Mouse (Mus musculus) c-Kit-negative CD71-positive TER-119-positive erythroid progenitor cells, embryonic 14.5 days (primary cell): Measurements from ENCODE around the gene Lsm6.
"Not testable (repeated sequence)": the region's sequence is repeated elsewhere in the genome, so short reads cannot be mapped to it uniquely, and the experiment has no call there.

Experiments used
- DNase-seq: peaks from one replicate; pipeline ENCODE4 v3.0.0-alpha.2; 2013; ENCODE audit warnings: low read depth, low spot score

Gene Lsm6

DNA sequence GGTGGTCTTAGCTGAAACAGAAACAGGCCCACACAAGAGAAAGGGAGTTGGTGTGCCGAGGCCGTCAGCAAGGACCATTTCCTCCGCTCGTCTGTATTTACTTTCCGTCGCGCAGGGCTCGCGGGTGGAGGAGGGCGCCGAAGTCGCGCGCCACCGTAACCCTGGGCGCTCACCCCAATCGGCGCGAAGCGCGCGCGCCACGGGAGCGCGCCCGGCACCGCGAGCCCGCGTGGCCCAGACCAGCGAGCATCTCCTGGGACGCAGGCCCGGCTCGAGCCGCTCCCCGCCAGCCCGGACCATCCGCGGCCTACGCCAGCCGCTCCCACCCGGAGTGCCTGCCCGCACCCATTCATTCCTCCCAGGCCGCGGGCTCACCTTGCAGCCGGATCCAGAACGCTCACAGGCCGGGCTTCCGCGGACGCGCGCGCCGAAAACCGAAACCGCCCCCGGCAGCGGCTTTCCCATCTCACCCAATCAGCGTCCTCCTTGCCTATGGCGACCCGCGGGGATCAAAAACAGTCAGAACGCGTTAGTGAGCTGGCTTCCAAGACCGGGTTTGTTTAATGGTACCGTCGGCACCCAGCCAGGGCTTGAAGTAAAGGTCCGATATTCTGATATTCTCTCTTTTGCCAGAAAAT is at the start of gene Lsm6:
Lsm6 (minus strand) TSS at position 468 of the 638 bp plus-strand sequence.
- DNase-seq = peak; percentile 97

DNA sequence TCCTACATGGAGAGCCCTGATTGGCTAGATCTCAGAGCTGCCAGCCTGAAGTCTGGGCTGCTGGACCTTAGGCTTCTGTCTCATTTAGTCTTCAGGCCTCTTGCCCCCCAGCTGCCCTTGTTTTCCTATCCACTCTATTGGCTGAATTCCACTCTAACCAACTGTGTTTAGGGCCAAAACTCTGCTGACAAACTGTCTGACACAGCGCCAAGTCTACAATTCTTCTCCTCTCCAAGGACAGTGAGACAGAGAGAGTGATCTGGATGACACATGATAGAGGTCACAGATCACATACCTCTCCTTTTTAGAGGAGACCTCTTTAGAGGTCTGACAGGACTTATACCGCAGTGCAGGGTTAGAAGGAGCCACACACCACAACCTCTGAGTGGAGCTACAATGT is 46.1 kb upstream of the Lsm6 start:
- no peak for DNase-seq

DNA sequence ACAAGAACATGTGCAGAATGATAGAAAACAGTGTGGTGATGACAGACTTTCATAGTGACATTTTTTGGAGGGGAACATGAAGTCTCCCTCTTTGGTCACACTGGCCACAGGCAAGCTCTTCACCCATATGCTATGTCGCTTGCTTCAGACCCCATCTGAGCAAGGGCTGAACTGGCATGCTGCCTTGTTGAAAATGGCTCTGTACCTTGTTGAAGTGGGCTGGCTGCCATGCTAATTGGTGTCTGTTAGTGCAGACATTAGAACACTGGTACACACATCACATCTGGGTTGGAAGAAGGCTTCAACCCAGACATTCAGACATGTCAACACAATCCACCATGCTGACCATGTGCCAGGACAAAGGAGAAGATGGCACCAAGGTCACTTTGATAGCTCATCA is 42.1 kb upstream of the Lsm6 start:
- DNase-seq = no peak

DNA sequence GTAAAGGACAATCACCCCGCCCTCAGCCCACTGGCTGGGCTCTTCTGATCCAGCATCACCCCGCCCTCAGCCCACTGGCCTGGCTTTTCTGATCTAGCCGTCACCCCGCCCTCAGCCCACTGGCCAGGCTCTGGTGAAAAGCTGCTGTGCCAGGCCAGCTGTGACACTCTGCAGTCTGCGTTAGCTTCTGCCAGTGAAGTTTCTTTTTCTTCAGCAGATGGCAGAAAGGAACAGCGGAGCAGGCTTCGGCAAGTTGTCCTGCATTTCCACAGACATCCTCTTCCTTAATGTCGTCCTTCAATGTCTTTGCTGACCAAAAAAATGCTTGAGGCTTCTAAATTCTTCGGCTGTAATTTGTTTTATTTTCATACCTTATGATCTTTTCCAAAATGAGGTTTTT is 41.1 kb upstream of the Lsm6 start:
- DNase-seq = no peak

DNA sequence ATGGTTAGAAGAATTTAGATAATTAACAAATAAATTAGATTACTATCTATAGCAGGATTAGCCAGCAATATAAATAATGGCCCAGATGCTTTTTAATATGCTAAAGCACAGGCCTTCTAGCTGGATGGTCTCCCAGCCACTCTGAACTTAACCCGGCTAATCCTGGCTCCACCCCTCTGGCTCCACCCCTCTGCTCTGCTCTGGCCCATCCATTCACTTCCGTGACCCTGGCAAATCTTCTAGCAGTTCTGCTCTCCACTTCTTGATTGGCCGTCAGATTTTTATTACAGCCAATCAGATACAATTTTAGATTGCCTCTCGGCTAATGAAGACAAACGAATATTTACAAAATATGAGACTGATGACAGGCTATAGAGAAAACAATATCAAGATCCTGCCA is 39.8 kb upstream of the Lsm6 start:
- DNase-seq = no peak

DNA sequence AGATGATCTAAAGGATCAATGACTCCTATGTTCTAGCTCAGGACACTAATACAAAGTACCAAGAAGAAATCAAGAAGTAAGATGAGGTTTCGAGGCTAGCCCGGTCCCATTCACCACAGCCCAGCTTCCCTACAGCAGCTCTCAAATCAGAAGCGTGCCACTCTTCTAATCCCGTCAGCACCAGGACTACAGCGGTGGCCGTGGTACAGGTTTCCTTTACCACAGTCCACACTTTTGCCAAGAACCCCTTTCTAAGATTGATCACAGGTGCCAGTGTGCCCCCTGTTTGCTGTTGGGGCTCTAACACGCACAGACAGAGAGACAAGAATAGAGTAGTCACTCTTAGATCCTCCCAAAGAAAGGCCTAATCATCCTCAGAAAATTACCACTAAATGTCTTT is 36.5 kb upstream of the Lsm6 start:
- no peak for DNase-seq

DNA sequence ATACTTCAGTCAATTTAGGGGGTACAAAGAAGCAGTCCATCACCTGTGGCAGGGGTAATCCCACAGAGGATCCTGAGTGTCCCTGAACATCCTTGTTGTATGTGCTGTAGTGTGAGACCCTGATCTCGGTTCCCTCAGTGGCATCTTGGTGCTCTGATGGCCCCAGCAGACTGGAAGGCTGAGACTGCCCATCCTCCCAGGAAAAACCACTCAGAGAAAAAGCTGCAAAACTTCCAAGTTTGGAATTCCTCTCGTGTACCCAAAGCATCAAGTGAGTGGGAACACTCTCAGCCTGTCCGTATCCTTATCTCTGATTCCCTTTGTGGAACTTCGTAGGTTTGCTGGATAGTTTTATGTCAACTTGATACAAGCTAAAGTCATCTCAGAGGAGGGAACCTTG is 31.3 kb upstream of the Lsm6 start:
- no peak for DNase-seq

DNA sequence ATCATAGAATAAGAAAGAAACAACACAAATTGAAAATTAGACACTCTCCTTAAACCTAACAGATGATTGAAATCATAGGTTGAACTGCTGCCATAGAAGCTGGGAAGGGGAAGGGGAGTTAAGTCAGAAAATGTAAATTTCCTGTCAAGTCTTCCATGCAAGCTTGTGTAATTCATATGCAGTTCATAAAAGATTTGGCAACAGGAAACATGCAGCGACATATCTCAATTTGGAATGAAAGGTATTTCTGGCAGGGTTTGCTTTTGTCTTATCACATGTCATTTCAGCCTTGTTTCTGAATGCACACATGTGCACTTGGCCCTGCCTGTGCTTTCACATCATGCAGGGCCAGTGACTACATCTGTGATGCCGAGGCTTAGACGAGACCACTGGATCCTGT is 26.3 kb upstream of the Lsm6 start:
- DNase-seq = no peak

DNA sequence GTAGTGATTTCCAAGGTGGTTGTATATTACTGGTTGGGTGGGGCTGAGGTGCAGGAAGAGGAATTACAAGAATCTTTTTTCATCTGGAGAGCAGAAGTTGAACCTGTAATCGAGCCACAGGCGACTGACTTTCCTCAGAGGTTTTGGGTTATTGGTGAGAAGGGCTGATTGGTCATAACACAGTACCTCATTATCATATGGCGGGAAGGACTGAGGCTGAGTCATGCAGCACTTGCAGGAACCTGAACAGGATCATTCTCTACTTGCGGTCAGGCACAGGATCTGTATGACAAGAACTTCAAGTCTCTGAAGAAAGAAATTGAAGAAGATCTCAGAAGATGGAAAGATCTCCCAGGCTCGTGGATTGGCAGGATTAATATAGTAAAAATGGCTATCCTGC is 23.6 kb upstream of the Lsm6 start:
- no peak for DNase-seq

DNA sequence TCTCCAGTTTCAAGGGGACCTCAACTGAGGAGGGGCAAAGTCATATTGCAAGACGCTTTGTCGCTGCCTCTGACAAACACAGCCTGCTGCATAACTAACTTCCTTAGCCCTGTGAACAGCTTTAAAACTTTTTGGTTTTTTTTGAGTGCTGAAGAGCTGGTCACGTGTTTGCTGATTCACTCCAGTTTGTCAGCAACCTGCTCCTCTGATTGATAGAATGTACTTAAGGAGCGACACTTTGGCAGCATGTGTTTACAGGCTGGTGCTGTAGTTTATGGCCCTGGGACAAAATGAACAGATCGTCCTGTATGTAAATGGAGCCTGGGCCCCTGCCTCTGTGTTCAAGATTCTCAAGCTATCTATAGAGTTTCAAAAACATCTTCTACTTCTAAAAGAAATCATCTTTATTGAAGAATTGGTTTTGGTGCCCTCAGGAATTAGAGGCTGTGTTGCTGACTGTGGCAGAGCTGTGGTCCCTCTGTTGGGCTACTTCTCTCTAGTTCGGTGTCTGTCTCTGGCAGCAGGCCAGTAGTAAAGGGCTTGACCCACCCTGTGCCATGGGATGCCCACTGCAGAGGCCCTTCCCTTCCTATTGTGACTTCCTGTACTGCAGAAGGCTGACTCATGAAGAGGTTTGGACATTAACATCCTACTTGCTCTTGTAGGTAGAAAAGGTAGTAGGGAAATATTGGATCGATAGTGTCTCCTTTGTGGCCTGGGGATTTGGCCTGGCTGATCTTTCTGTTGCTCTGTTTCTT is 17.9 kb upstream of the Lsm6 start:
- no peak for DNase-seq

DNA sequence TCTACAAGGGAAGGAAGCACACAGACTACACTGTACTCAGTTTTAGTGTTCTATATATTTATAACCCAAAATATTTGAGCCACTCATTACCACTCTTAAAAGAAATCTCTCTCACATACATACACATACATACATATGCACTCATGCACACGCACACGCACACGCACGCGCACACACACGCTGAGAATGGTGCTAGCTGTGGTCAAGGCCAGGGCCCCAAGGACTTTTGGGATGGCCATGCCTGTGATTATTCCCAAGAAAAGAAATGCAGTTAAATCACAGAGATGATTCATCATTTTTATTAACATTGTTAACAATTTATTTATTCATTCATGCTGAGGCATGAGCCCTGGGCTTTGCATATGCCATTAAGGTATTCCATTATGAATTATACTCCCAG is 15.2 kb upstream of the Lsm6 start:
- DNase-seq = no peak

DNA sequence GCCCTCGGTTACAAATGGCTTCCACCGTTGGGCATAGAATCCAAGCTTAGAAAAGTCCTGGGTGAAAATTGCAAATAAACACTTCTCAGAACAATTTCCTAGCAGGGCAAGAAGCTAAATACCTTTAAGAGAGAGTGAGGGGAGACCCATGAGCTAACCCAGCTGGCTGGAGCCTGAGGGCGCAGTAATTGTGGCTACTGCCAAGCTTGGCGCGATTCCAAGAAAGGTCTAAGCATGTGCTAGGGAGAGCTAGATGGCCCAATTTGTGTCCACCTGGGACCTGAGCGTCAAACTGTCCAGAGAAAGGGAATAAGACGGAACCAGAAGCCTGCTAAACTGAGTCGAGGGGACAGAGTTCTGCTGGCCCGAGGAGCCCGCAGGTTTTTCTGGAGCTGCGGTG is 7.5 kb upstream of the Lsm6 start:
- no peak for DNase-seq

DNA sequence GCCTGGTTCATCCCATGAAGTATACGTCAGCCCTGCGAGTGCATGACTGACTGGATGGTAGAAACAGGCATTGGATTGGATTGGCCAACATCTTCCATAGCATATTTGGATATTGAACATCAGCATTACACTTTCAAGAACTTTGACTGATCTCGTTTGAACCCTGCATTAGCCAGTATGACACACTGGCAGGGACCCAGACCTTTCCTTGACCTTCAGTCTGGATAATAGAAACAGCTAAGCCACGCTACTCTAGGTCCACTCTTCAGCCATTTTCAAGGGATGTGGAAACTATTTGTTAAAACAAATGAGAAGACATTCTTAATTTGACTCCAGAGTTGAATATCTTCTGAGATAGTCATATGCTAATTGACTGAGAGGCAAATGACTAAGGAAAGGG is 3.6 kb upstream of the Lsm6 start:
- no peak for DNase-seq

DNA sequence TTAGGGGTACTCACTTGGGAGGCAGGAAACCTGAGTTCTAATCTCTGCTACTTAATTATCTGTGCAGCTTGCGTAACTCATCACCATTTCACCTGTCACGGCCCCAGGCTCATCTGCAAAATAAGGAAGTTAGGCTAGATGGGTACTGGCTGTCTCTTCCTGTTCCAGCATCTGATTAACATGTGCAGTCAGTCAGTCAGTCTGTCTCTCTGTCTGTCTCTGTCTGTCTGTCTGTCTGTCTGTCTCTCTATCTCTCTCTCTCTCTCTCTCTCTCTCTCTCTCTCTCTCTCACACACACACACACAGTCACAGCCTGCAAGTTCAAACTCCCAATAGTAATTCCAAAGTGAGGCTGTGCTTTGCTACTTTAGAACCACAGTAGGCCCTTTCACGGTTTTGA is 967 bp downstream of the Lsm6 start:
- DNase-seq = not testable (repeated sequence)

DNA sequence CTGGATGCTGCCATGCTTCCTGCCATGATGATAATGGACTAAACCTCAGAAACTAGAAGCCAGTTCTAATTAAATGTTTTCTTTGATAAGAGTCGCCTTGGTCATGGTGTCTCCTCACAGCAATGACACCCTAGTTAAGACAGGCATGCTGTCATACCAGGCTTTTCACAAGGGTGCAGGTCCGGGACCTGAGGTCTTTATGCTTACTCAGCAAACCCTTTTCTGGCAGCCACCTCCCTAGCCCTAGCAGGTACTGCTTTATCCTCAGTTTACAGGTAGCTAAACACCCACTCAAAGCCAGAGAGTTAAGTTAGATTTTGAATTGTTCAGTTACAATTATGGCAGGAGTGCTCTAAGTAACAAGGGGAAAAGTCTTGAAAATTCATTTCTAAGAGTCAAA is 6.2 kb downstream of the Lsm6 start:
- no peak for DNase-seq

DNA sequence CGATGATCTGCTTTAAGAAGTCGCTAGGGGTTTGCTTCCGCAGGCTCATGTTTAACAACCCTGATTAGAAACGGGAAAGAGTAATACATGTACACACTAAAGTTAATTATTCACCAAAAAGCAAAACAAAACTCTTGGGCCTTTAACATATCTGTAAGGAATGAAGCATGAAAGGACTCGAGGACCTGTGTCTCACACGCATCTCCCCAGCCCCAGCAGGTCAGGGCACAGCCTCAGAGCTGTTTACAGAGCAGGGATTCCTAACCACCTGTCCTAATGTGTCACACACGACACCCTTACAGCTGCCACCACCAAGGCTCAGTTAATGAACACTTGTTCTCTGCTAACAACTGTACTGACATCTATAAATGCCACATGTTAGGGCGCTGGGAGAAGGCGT is 7.9 kb downstream of the Lsm6 start:
- no peak for DNase-seq

DNA sequence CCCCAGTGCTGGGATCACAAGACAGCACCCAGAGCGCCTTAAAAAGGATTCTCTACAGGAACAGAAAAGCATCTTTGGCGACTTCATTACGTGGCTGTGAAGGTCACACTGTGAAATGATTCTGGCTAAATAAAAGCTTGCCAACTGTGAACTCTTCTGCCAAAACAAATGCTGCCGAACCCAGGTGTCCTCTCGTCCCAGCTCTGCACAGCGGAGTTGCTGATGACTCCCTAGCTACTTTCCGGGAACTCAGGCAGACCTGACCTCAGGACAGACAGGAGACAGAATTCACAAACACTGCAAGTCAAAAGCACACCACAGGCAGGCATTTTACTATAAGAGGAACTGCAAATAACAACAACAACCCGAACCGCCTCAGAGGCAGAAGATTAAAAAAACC is 8.5 kb downstream of the Lsm6 start:
- DNase-seq = no peak

DNA sequence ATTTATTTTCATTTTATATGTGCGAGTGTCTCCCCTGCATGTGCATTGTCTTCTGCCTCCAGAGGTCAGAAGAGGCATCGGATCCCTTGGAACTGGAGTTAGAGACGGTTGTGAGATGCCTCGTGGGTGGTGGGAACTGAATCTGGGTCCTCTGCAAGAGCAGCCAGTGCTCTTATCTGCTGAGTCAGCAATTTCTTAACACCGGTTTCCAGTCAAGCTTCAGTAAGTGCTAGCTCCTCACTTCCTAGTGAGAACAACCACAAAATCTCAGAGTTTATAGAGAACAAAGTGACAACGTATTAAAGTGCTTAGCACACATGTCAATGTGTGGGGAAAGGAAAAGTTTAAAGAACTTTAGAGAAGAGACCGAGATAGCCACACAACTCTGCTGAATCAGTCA is 9.2 kb downstream of the Lsm6 start:
- DNase-seq = no peak

DNA sequence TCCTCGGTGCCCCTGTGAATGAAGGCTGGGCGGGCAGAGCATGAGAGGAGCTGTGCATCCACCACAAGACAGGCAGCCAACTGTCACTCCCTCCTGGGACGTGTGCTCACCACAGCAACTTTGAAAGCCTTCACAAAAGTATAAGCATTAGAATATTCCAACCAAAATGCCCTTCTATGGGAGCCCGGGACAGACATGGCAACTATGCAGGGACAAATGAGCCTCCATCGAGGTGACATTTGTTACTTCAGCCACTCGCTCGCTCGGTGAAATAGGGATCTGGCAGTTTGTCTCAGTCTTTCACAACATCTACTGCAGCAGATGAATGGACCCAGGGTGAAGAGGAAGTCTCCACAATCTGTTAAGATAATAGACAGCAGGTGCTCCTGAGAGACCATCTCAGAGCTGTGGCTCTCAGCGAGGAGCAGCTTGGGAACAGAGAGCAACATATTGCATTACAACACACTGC is 10.7 kb downstream of the Lsm6 start:
- DNase-seq = no peak

DNA sequence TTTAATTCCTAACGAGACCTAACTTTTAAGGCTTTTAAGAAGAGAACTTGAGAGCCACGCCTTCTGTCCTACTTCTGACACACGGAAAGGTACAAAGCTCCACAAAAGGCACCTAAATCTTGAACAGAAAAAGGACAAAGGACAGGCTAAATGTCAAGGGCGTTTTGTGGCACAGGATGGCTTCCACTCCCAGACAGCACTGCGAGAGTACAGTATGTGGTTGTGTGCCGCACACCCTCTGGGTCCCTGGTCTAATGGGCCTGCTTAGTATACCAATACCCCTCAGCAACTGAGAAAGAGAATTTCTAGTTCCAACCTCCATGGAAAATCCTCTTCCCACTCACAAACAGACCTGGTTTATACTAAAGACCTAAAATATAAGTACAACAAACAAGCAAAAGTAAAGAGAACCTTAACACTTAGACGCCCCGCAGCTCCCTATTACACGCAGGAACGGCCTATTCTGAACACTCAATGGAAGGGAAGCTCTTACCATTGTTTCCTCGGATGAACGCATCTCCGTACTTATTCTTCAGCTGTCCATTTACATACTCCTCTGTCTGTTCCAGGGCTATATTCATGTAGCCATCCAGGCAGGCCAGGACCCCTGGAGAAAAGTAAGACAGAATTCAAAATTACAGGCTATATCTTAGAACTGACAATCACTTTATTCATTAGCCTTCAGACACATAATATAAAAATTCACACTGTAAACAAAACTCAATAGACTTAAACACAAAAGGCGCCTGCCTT is 11.3 kb downstream of the Lsm6 start:
- no peak for DNase-seq

DNA sequence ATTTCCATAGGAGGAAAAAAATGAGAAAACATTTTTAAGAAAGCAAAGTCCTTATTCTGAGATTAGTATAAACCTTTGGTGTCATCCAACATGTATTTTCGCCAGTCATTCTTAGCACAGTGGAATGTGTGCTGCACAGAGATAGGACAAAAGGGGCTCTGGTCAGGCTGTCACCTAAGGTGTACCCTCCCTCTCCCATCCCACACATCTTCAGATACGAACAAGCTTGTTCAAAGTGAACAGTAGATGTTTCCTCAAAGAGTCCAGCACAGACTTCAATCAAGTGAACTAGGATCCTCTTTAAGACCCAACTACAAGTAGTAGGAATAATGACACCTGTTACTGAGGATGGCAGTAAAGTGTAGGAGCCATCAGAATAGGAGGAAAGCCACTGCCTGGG is 12.1 kb downstream of the Lsm6 start:
- DNase-seq = no peak

DNA sequence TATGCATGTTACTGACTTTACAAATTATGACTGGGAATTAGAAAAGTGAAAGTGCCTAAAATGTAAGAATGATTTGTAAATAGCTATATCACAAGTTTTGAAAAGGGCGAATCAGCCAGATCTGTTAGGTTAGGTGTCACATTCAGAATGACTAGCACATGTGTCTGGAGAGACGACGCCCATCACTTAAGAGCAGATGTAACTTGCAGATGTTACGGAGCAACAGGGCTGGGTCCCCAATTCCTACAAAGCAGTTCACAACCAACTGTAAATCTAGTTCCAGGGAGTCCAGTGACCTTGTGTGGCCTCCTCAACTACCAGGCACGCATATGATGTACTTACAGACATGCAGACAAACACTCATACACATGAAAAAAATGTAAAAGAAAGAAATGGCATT is 12.5 kb downstream of the Lsm6 start:
- DNase-seq = no peak

DNA sequence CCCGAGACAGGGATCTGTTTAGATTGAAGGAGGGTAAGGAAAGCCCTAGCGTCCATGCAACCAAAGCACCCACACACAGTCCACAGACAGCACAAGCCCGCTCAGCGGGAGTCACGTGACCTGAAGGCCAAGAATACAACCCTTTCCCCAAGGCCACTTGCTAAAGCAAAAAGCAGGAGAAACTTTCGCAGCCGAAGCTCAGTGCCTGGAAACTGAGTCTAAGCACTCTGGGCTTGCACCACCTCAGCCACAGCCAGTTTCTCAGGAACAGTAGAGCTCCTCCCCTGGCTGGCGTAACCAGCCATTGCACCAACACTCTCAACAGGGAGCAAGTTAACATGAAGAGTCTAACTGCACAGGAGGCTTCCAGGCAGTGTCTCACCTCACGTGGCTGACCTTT is 13.7 kb downstream of the Lsm6 start:
- no peak for DNase-seq
